Mouse (Mus musculus) MEL (cell line): ENCODE data around the gene Sphkap.

Source experiments
- CTCF ChIP-seq, 3 experiments: IDR thresholded peaks in 2 of 3; conservative IDR thresholded peaks in 1 of 3; 2 replicates each; pipeline ENCODE4 v1.5.1; 2011 to 2012; ENCODE audit warnings: low read length in 3 of 3, low read depth in 2 of 3, mild to moderate bottlenecking in 2 of 3, improper control_type of control experiment in 1 of 3, inconsistent platforms in 1 of 3, mixed read lengths in 1 of 3, moderate library complexity in 1 of 3; ENCODE audit not compliant: control insufficient read depth in 1 of 3, insufficient read depth in 1 of 3, poor library complexity in 1 of 3, severe bottlenecking in 1 of 3
- EP300 ChIP-seq, 2 experiments: IDR thresholded peaks; 2 replicates each; pipeline ENCODE4 v1.6.1; 2011; ENCODE audit warnings: improper control_type of control experiment in 2 of 2, low read length in 2 of 2, low read depth in 1 of 2, mild to moderate bottlenecking in 1 of 2
- HCFC1 ChIP-seq: IDR thresholded peaks from 2 replicates; pipeline ENCODE4 v1.6.1; 2012; ENCODE audit warnings: low read depth, mild to moderate bottlenecking, inconsistent platforms, low read length, improper control_type of control experiment, moderate library complexity
- MEF2A ChIP-seq: IDR thresholded peaks from 2 replicates; pipeline ENCODE4 v1.6.1; 2014; ENCODE audit warnings: low read depth, mild to moderate bottlenecking, inconsistent platforms, low read length, improper control_type of control experiment; ENCODE audit not compliant: poor library complexity, insufficient replicate concordance, severe bottlenecking; ENCODE audit errors: extremely low read depth
- MYC ChIP-seq: IDR thresholded peaks from 2 replicates; pipeline ENCODE4 v1.6.1; 2011; ENCODE audit warnings: low read depth, mild to moderate bottlenecking, low read length, improper control_type of control experiment, moderate library complexity
- NELFE ChIP-seq: IDR thresholded peaks from 2 replicates; pipeline ENCODE4 v1.6.1; 2011; ENCODE audit warnings: low read depth, low read length, improper control_type of control experiment
- POLR2A ChIP-seq, 2 experiments: IDR thresholded peaks; 2 replicates each; pipeline ENCODE4 v1.6.1; 2011 to 2012; ENCODE audit warnings: low read length in 2 of 2, mild to moderate bottlenecking in 2 of 2, control low read depth in 1 of 2, improper control_type of control experiment in 1 of 2, low read depth in 1 of 2, moderate library complexity in 1 of 2; ENCODE audit not compliant: control insufficient read depth in 1 of 2, insufficient read depth in 1 of 2, poor library complexity in 1 of 2
- RAD21 ChIP-seq: IDR thresholded peaks from 2 replicates; pipeline ENCODE4 v1.6.1; 2011; ENCODE audit warnings: mild to moderate bottlenecking, low read depth, low read length, improper control_type of control experiment
- USF2 ChIP-seq, 2 experiments: IDR thresholded peaks; 2 replicates each; pipeline ENCODE4 v1.6.1; 2011 to 2012; ENCODE audit warnings: improper control_type of control experiment in 2 of 2, low read length in 2 of 2, borderline replicate concordance in 1 of 2, inconsistent platforms in 1 of 2, low read depth in 1 of 2, mild to moderate bottlenecking in 1 of 2; ENCODE audit not compliant: insufficient read depth in 1 of 2
- ZMIZ1 ChIP-seq: IDR thresholded peaks from 2 replicates; pipeline ENCODE4 v1.6.1; 2012; ENCODE audit warnings: low read depth, mild to moderate bottlenecking, inconsistent platforms, low read length, improper control_type of control experiment, moderate library complexity

DNA sequence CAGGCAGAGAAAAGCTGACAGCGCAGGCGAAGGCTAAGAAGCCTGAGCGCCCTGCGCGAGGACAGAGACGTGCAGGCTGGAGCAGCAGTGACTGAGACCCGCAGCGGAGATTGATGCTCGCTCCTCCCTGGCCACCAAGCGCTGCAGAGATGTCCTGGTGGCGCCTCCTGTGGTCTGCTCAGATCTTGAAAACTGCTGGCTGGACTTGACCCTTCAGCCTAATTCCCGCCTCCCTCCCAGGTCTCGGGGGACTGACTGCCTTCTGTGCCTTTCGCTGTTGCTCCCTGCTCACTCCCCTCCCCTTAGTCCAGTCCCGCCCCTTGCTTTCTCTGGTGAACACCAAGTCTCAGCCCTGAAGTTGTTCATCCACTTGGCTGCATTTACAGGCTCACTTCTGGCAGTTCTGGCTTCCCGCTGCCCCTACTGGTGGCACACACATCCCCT is at the start of gene Sphkap:
- no peak for TF ChIP-seq CTCF (IDR thresholded peaks at IDR 0.05 in 2 of 3, conservative IDR thresholded peaks at IDR 0.05 in 1 of 3; ENCODE audit: control insufficient read depth in 1 of 3, insufficient read depth in 1 of 3, low read depth in 2 of 3, low read length in 3 of 3, poor library complexity in 1 of 3, severe bottlenecking in 1 of 3)
- no peak for TF ChIP-seq POLR2A (IDR thresholded peaks at IDR 0.05; ENCODE audit: control insufficient read depth in 1 of 2, insufficient read depth in 1 of 2, low read depth in 1 of 2, low read length in 2 of 2, poor library complexity in 1 of 2)
- TF ChIP-seq NELFE = no peak
- no peak for TF ChIP-seq HCFC1
- TF ChIP-seq USF2 (IDR thresholded peaks at IDR 0.05; ENCODE audit: borderline replicate concordance in 1 of 2, insufficient read depth in 1 of 2, low read depth in 1 of 2, low read length in 2 of 2) = no peak
- TF ChIP-seq ZMIZ1 = no peak
- TF ChIP-seq MYC = no peak
- no peak for TF ChIP-seq EP300 (IDR thresholded peaks at IDR 0.05; ENCODE audit: low read depth in 1 of 2, low read length in 2 of 2)
- no peak for TF ChIP-seq MEF2A
- TF ChIP-seq RAD21 = no peak
